Mouse (Mus musculus) liver, embryonic 14.5 days (tissue): Measurements from ENCODE around the gene Lrig2.

Experiments used
- CTCF ChIP-seq: IDR thresholded peaks from 2 replicates; pipeline ENCODE4 v1.5.1; 2016; ENCODE audit warnings: antibody characterized with exemption, low read depth, control low read depth
- EP300 ChIP-seq: IDR thresholded peaks from 2 replicates; pipeline ENCODE4 v1.6.1; 2016; ENCODE audit warnings: antibody characterized with exemption, low read depth

GRCm38 (mm10) chr3:104397316-104397715 lies 114.4 kb downstream of the Lrig2 start:
- TF ChIP-seq EP300 (no peak), CTCF (no peak)
